Mouse (Mus musculus): ENCODE measurements around the gene Gm11273.
A peak's percentile ranks its signal among the peaks of the same experiment; 100 is the strongest.
"Not testable (repeated sequence)": the region's sequence is repeated elsewhere in the genome, so short reads cannot be mapped to it uniquely, and the experiment has no call there.

The Gm11273 gene

GRCm38 (mm10) chr13:21501182-21501581 is at the start of gene Gm11273:
Gene Gm11273, minus strand, starts transcription at chr13:21501418.
- not testable (repeated sequence) for DNase-seq (ENCODE audit: low read depth, low spot score)

GRCm38 (mm10) chr13:21550416-21551110 is 49.3 kb upstream of the Gm11273 start:
- no peak for DNase-seq (ENCODE audit: low read depth, low spot score)

- DNase-seq (ENCODE audit: low read depth, low spot score): no peak
Measured at GRCm38 (mm10) chr13:21549487-21549886, 48.3 kb upstream of the Gm11273 start.

GRCm38 (mm10) chr13:21542708-21543107 is 41.5 kb upstream of the Gm11273 start, which contains the start of gene Olfr1366:
Gene Olfr1366, minus strand, starts transcription at chr13:21542808.
- DNase-seq (ENCODE audit: low read depth, low spot score): no peak

- peak; percentile 87 for DNase-seq (ENCODE audit: low read depth, low spot score)
Measured at GRCm38 (mm10) chr13:21530781-21531201, 29.6 kb upstream of the Gm11273 start, which contains the start of gene Zkscan8. Gene Zkscan8, minus strand, starts transcription at chr13:21531120.

GRCm38 (mm10) chr13:21530136-21530535 is 28.9 kb upstream of the Gm11273 start:
- DNase-seq (ENCODE audit: low read depth, low spot score): no peak

- peak; percentile 92 for DNase-seq (ENCODE audit: low read depth, low spot score)
Measured at GRCm38 (mm10) chr13:21506221-21506649, 5.0 kb upstream of the Gm11273 start.

GRCm38 (mm10) chr13:21502296-21502695 is 1.1 kb upstream of the Gm11273 start:
- DNase-seq (ENCODE audit: low read depth, low spot score): no peak

- no peak for DNase-seq (ENCODE audit: low read depth, low spot score)
Measured at GRCm38 (mm10) chr13:21495080-21495479, 6.1 kb downstream of the Gm11273 start, which contains the start of gene AK157302. Gene AK157302, plus strand, starts transcription at chr13:21495223.

GRCm38 (mm10) chr13:21492847-21493246 is 8.4 kb downstream of the Gm11273 start:
- DNase-seq (ENCODE audit: low read depth, low spot score): no peak

- no peak for DNase-seq (ENCODE audit: low read depth, low spot score)
Measured at GRCm38 (mm10) chr13:21486881-21487280, 14.3 kb downstream of the Gm11273 start.

- DNase-seq (ENCODE audit: low read depth, low spot score): peak; percentile 5
Measured at GRCm38 (mm10) chr13:21478759-21479670, 22.2 kb downstream of the Gm11273 start, which contains the start of the genes Zkscan4 and Gm10065. Gene Zkscan4, plus strand, starts transcription at chr13:21478907. Gene Gm10065, minus strand, starts transcription at chr13:21479441.

GRCm38 (mm10) chr13:21472427-21472826 is 28.8 kb downstream of the Gm11273 start:
- no peak for DNase-seq (ENCODE audit: low read depth, low spot score)

GRCm38 (mm10) chr13:21469097-21469496 is 32.1 kb downstream of the Gm11273 start:
- no peak for DNase-seq (ENCODE audit: low read depth, low spot score)

- peak; percentile 80 for DNase-seq (ENCODE audit: low read depth, low spot score)
Measured at GRCm38 (mm10) chr13:21468061-21469019, 32.9 kb downstream of the Gm11273 start, which contains the start of gene Nkapl. Gene Nkapl, minus strand, starts transcription at chr13:21468509.

- DNase-seq (ENCODE audit: low read depth, low spot score): no peak
Measured at GRCm38 (mm10) chr13:21467336-21467735, 33.9 kb downstream of the Gm11273 start.

GRCm38 (mm10) chr13:21462516-21462915 is 38.7 kb downstream of the Gm11273 start:
- not testable (repeated sequence) for DNase-seq (ENCODE audit: low read depth, low spot score)

GRCm38 (mm10) chr13:21456347-21456746 is 44.9 kb downstream of the Gm11273 start:
- DNase-seq (ENCODE audit: low read depth, low spot score): no peak

- no peak for DNase-seq (ENCODE audit: low read depth, low spot score)
Measured at GRCm38 (mm10) chr13:21454133-21454532, 47.1 kb downstream of the Gm11273 start.

- DNase-seq (ENCODE audit: low read depth, low spot score): peak; percentile 82
Measured at GRCm38 (mm10) chr13:21453449-21453848, 47.8 kb downstream of the Gm11273 start, which contains the start of gene Zscan26. Gene Zscan26, minus strand, starts transcription at chr13:21453730.

GRCm38 (mm10) chr13:21453042-21453441 is 48.2 kb downstream of the Gm11273 start:
- DNase-seq (ENCODE audit: low read depth, low spot score): no peak

All from CD4-positive helper T cell, adult 2 months (primary cell).